Mouse (Mus musculus) erythroblast, adult 5-6 weeks (primary cell): ENCODE measurements around the gene Car5b. TPM values are rescaled to one million over a fixed set of nuclear protein-coding genes. Genes with fewer than 3 reads are reported as not detected.

ENCODE experiments used
- ATAC-seq: replicated peaks from 2 replicates; pipeline ENCODE4 v1.8.0; 2016; ENCODE audit warnings: moderate number of reproducible peaks, mild to moderate bottlenecking, moderate TSS enrichment, inconsistent platforms; ENCODE audit not compliant: poor library complexity, low FRiP score, severe bottlenecking
- total RNA-seq, 2 experiments: library from RNA; stranded (forward) in 1 of 2; stranded (reverse) in 1 of 2; fragments of 150-400 nt in 1 of 2; fragments of 200-764, 138-1000 nt in 1 of 2; gene quantifications; 2 replicates each; pipeline versions ENCODE4 v1.2.3 to v1.2.4; 2015 to 2017; ENCODE audit warnings: low replicate concordance in 2 of 2

Gene Car5b
- total RNA-seq, 2 experiments from 2014 or later: not detected

- no peak for ATAC-seq
These were observed 46.3 kb downstream of the Car5b start for GRCm38 (mm10) chrX:163981500-163981899.

GRCm38 (mm10) chrX:163981092-163981491 is 46.7 kb downstream of the Car5b start:
- ATAC-seq: no peak

GRCm38 (mm10) chrX:163958467-163958875 is 69.3 kb downstream of the Car5b start, which contains the start of gene Zrsr2:
Gene Zrsr2 (minus strand): TSS chrX:163958661.
- ATAC-seq: peak; percentile 93

- peak; percentile 84 for ATAC-seq
These were observed 69.9 kb downstream of the Car5b start for GRCm38 (mm10) chrX:163957803-163958466.

- peak; percentile 28 for ATAC-seq
These were observed 70.4 kb downstream of the Car5b start for GRCm38 (mm10) chrX:163957381-163957780.

GRCm38 (mm10) chrX:163951618-163952017 is 76.2 kb downstream of the Car5b start:
- ATAC-seq: no peak

GRCm38 (mm10) chrX:163944381-163944780 is 83.4 kb downstream of the Car5b start:
- ATAC-seq: no peak

GRCm38 (mm10) chrX:163938587-163938986 is 89.2 kb downstream of the Car5b start:
- no peak for ATAC-seq

- ATAC-seq: no peak
These were observed 93.1 kb downstream of the Car5b start for GRCm38 (mm10) chrX:163934731-163935130.

GRCm38 (mm10) chrX:163929550-163929949 is 98.2 kb downstream of the Car5b start:
- no peak for ATAC-seq

Other genes starting within 250 kb of the Car5b start
- gene Ap1s2, start 119.0 kb downstream of the Car5b start, total RNA-seq (2015; ENCODE audit: low replicate concordance): 45.4 and 45.5 TPM in 2 replicates
- gene Ap1s2, start 119.0 kb downstream of the Car5b start, total RNA-seq (2017; ENCODE audit: low replicate concordance): 18.4 and 20.2 TPM in 2 replicates
- gene Zrsr2, start 69.3 kb downstream of the Car5b start, total RNA-seq (2015; ENCODE audit: low replicate concordance): 4.8 and 22.4 TPM in 2 replicates
- gene Zrsr2, start 69.3 kb downstream of the Car5b start, total RNA-seq (2017; ENCODE audit: low replicate concordance): 9.8 and 14.2 TPM in 2 replicates
- 10.4 and 15.9 TPM in 2 replicates for gene Siah1b, start 48.5 kb upstream of the Car5b start, total RNA-seq (2015; ENCODE audit: low replicate concordance)
- 5.1 and 9.3 TPM in 2 replicates for gene Siah1b, start 48.5 kb upstream of the Car5b start, total RNA-seq (2017; ENCODE audit: low replicate concordance)
- not detected in 2 replicates for gene Cltrn, start 60.8 kb upstream of the Car5b start, total RNA-seq (2015; ENCODE audit: low replicate concordance)
- not detected in 2 replicates for gene Cltrn, start 60.8 kb upstream of the Car5b start, total RNA-seq (2017; ENCODE audit: low replicate concordance)
- 1.0 TPM in 1 of 2 replicates, not detected in the other for gene Ace2, start 111.3 kb upstream of the Car5b start, total RNA-seq (2015; ENCODE audit: low replicate concordance)
- gene Ace2, start 111.3 kb upstream of the Car5b start, total RNA-seq (2017; ENCODE audit: low replicate concordance): 0.43 TPM in 1 of 2 replicates, not detected in the other
- 3.6 and 4.6 TPM in 2 replicates for gene Bmx, start 230.2 kb upstream of the Car5b start, total RNA-seq (2015; ENCODE audit: low replicate concordance)
- gene Bmx, start 230.2 kb upstream of the Car5b start, total RNA-seq (2017; ENCODE audit: low replicate concordance): 3.9 and 5.3 TPM in 2 replicates
- gene Pir, start 241.4 kb upstream of the Car5b start, total RNA-seq (2015; ENCODE audit: low replicate concordance): 1.9 and 7.7 TPM in 2 replicates
- 10.1 and 11.4 TPM in 2 replicates for gene Pir, start 241.4 kb upstream of the Car5b start, total RNA-seq (2017; ENCODE audit: low replicate concordance)